Mouse (Mus musculus): ENCODE data around the gene Cacna2d1.

Gene Cacna2d1

GRCm38 (mm10) chr5:16265385-16265784, 330.9 kb downstream of the Cacna2d1 start:
- DNase-seq (ENCODE audit: low spot score in 2 of 2): no peak

- DNase-seq (ENCODE audit: low spot score in 2 of 2): no peak
Measured at GRCm38 (mm10) chr5:16277058-16277457, 342.6 kb downstream of the Cacna2d1 start.

- no peak for DNase-seq (ENCODE audit: low spot score in 2 of 2)
Measured at GRCm38 (mm10) chr5:16281229-16281628, 346.7 kb downstream of the Cacna2d1 start.

DNA sequence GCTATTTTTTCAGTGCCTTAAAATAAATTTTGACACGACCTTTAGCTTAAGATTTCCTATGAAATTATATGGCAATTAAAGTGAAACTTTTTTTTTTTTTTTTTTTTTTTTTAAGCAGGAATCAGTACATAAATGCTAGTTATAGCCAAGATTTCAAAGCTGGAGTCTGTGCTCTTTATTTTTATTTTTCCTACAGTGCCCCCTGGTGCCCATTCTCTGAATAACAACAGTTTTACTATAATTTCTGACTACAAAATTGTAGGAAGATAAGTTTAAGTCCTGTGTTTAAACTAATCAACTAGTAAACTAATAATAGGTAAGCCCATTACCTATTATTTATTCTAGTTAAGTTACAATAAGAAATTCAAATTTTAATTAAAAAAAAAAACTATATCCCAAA, 358.7 kb downstream of the Cacna2d1 start:
- DNase-seq (ENCODE audit: low spot score in 2 of 2): peak in 1 of 2 experiments; percentile 6

DNA sequence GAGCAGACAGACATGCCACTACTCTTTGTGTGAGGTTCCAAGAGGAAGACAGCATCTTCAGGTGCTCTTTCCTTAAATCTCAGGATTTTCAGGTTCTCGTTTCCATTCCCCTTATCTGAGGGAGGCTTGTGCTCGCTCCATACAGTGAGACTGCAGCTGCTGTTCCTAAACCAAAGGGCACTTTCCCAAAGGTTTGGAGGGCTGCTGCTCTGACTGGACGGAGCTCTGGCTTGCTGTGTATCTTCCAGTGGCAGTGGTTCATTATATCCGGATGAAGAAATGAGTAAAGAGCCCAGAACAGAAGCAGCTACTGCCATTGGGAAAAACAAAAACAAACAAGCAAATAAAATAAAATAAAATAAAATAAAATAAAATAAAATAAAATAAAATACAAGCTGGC, 359.3 kb downstream of the Cacna2d1 start:
- DNase-seq (ENCODE audit: low spot score in 2 of 2): no peak

- no peak for DNase-seq (ENCODE audit: low spot score in 2 of 2)
Measured at GRCm38 (mm10) chr5:16294708-16295107, 360.2 kb downstream of the Cacna2d1 start.

DNA sequence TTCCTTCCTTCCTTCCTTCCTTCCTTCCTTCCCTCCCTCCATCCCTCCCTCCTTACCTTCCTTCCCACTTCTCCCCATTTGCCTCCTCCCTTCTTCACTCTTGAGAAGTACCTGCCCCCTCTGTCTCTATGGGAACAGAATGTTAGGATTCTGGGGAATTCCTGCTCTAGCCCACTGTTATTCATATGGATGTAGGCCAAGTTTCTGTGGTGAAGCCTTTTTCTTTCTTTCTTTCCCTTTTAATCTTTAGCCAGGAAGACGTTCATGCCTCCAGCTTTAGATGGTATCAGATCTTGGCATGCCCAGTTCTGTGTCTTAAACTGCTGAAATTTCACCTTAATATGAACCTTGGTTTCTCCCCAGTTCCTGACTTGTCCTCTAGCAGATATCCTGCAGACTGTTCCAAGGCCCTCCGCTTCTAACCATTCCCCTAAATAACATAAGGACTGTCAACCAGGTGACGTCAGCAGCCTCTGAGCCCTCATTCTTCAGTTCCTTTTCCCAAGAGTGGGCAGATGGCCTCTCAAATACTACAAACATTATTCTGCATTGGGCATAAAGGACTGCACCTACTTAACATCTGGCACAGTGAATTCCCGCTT, 362.8 kb downstream of the Cacna2d1 start:
- no peak for DNase-seq (ENCODE audit: low spot score in 2 of 2)

- DNase-seq (ENCODE audit: low spot score in 2 of 2): no peak
Measured at GRCm38 (mm10) chr5:16299631-16300030, 365.1 kb downstream of the Cacna2d1 start.

DNA sequence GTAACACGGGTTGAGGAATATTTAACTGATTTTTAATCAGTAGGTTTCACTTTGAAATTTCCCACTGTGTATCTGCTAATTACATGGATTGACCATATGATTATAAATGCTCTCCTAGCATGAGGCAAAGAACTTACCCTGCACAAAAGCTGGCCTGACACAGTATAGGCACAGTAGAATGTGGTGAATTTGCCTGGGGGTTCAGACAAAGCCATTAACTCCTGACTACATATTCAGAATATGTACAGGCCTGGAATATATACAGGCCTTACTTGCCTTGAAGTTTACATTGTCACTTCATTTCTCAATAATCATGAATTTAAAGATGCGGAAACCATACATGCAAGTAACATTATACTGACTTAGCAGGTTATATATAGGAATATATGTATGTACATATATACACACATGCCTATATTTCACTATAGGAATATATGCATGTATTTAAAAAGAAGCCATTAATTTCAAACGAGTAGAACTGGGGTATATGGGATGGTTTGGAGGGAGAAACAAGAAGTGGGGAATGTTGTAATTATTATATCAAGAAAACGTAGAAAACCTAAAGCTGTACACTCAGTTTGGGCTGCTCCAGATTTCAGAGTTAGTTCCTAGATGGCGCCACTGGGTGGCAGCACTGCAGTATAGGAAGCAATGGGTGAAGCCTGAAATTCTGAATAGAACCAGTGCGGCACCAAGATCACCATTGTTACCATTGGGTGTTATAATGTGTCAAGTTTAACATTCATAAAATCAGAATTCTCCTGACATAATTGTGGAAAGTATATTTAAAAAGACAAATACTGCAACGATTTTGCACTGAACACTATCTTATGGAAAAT, 374.9 kb downstream of the Cacna2d1 start:
- peak; percentile 31 to 59 for DNase-seq (ENCODE audit: low spot score in 2 of 2)

- DNase-seq (ENCODE audit: low spot score in 2 of 2): no peak
Measured at GRCm38 (mm10) chr5:16314242-16314641, 379.8 kb downstream of the Cacna2d1 start.

DNA sequence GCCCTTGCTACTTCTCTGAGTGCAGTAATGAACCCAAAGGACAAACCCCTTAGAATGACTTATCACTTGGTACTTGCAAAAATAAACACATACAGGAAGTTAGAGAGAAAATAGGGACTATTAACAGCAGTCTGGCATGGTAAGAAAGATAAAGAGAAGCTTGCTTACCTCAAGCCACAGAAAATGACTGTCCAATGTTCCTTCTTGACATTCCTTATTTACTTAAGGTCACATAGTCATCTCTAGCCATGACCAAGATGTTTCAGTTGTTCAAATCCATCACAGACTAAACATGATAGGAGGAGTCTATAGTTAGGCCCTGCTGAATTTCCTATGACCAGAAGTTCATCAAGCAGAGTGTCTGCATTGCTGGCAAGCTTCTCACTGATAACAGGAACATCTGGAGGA, 381.5 kb downstream of the Cacna2d1 start:
- no peak for DNase-seq (ENCODE audit: low spot score in 2 of 2)

GRCm38 (mm10) chr5:16317680-16318242, 383.3 kb downstream of the Cacna2d1 start:
- DNase-seq (ENCODE audit: low spot score in 2 of 2): no peak

GRCm38 (mm10) chr5:16326610-16327009, 392.1 kb downstream of the Cacna2d1 start:
- DNase-seq (ENCODE audit: low spot score in 2 of 2): no peak

DNA sequence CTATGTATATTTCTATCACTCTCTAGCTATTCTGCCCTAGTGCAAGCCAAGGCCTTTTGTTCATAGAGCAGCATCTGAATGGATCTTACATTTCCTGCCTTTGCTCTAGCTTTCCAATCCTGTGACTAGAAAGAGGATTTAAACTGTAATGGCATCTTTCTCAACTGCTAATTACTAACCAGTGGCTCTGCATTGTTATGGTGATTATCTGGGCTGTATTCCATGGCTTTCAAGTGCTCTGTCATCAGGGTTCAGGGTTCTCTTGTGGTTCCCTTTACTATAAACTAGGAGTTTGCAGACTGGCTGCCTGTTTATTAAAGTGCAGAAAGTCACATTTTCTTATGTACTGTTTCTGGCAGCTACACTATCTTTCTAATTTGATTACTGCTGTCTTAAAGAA, 410.9 kb downstream of the Cacna2d1 start:
- no peak for DNase-seq (ENCODE audit: low spot score in 2 of 2)

DNA sequence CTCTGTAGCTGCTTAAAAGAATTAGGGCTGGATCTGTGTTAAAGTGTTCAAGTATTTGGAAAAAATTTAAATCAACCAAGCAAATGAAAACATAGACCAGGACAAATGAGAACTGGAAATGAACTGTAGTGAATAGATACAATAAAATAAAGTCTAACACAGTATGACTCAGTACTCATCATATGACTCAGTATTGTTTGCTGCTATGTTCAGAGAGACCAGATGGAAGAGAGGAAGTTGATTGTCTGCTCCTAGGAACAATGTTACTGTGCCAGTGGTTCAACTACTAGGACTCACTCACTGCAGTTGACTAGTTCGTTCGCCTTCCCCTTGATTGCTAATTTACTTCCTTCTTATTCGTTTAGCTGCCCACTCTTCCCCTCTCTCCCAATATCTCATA, 421.3 kb downstream of the Cacna2d1 start:
- no peak for DNase-seq (ENCODE audit: low spot score in 2 of 2)

DNA sequence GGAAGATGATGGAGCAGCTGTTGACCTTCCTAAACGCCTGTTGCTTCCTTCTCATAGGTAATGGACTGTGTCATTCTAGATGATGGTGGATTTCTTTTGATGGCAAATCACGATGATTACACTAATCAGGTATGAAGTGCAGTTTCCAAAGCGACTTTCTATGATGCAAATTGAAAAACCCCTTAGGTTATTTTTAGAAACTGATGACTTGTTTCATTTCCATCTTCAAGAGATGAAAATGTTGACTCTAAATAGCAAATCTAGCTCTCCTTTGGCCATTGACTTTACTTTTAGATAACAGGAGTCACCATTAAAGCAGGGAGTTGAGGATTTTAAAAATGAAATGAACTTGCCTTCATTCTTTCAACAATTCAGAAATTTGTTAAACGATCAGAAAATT, 423.2 kb downstream of the Cacna2d1 start:
- DNase-seq (ENCODE audit: low spot score in 2 of 2): no peak

DNA sequence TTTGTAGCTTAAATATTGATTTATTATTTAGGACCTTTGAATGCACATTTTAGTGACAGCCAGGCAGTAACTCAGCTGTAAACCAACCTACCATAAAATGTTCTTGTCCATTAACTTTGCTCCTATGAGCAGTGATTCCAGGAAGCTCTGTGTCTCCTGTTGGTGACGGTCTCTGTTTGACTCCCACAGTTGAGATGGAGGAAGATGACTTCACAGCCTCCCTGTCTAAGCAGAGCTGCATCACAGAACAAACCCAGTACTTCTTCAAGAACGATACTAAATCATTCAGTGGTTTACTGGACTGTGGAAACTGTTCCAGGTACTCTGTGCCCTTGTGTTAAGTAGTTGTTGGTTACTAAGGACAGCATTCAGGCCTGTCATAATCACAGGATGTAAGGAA, 427.6 kb downstream of the Cacna2d1 start:
- no peak for DNase-seq (ENCODE audit: low spot score in 2 of 2)

GRCm38 (mm10) chr5:16363171-16363570, 428.7 kb downstream of the Cacna2d1 start:
- DNase-seq (ENCODE audit: low spot score in 2 of 2): no peak

- DNase-seq (ENCODE audit: low spot score in 2 of 2): no peak
Measured at GRCm38 (mm10) chr5:16370706-16371105, 436.2 kb downstream of the Cacna2d1 start.

DNA sequence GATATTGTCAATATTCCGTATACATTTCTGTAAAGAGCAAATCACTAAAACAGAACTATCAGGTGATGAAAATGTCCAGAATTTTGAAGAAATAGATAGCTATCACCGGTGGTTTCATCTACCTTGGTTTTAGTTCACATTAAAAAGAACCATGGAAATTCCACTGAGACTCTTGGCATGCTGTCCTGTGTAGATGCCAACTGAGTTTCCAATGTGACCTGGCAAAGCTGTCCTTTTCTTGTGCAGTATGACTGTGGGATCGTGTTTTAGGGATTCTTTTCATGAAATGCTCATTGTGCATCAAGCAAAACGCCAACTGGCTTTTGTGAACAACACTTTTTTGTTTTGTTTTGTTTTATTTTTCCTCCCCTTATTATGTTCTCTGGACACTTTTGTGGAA, 439.5 kb downstream of the Cacna2d1 start:
- no peak for DNase-seq (ENCODE audit: low spot score in 2 of 2)

DNA sequence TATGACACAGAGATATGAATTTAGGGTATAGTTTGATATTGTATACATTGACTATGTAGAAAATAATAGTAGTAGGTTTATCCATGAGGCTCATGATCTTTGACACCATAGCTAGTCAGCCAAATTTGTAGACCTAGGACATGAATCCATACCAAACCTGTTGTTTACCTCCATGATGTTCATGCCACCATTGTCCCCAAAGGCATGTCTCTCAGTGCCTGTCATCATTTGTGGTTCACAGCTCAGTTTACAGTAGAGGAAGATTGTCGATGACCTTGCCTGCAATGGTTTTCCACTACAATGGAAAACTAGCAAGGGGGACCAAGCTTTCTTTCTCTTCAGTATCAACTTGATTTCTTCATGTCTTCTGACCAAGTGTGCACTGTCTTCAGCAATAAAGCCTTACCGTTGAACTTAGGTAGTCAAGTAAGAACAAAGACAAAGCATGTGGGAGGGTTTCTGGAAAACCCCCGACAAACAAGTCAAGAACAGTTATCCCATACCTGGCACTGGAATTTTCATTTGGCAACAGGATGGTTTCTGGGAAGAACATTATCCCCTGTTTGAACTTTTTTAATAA, 441.9 kb downstream of the Cacna2d1 start:
- DNase-seq (ENCODE audit: low spot score in 2 of 2): no peak

- DNase-seq (ENCODE audit: low spot score in 2 of 2): no peak
Measured at GRCm38 (mm10) chr5:16410011-16410410, 475.5 kb downstream of the Cacna2d1 start.

- DNase-seq (ENCODE audit: low spot score in 2 of 2): no peak
Measured at GRCm38 (mm10) chr5:16414693-16415092, 480.2 kb downstream of the Cacna2d1 start.
